Mouse (Mus musculus) liver, embryonic 11.5 days (tissue): ENCODE results near the gene A930018P22Rik. TPM values are rescaled to one million over a fixed set of nuclear protein-coding genes. Genes with fewer than 3 reads are reported as not detected.

ENCODE experiments used
- ATAC-seq: fragments of 200-750 bp; cut with Nextera tagmentation; replicated peaks from 2 replicates; pipeline ENCODE4 v1.8.0; 2017; ENCODE audit warnings: moderate number of reproducible peaks, mild to moderate bottlenecking, moderate TSS enrichment, moderate library complexity; ENCODE audit not compliant: low FRiP score
- DNase-seq: peaks from one replicate; pipeline ENCODE4 v3.0.0-alpha.2; 2017; ENCODE audit warnings: low spot score
- H3K27ac ChIP-seq: fragments of 300-500 bp; sonication (generic); 2 replicates; pipeline ENCODE4 v1.5.1; 2014; ENCODE audit warnings: mild to moderate bottlenecking, low read depth, low read length, control low read depth
- H3K27me3 ChIP-seq: fragments of 300-500 bp; sonication (generic); replicated peaks from 2 replicates; pipeline ENCODE4 v1.6.1; 2014; ENCODE audit warnings: low read length, mixed read lengths; ENCODE audit not compliant: control insufficient read depth, insufficient read depth
- H3K36me3 ChIP-seq: fragments of 300-500 bp; sonication (generic); 2 replicates; pipeline ENCODE4 v1.6.1; 2014; ENCODE audit warnings: mild to moderate bottlenecking, low read length, moderate library complexity, mixed read lengths; ENCODE audit not compliant: control insufficient read depth, insufficient read depth
- H3K4me1 ChIP-seq: fragments of 300-500 bp; sonication (generic); replicated peaks from 2 replicates; pipeline ENCODE4 v1.6.1; 2014; ENCODE audit warnings: low read length, mixed read lengths; ENCODE audit not compliant: control insufficient read depth, insufficient read depth
- H3K4me2 ChIP-seq: fragments of 300-500 bp; sonication (generic); 2 replicates; pipeline ENCODE4 v1.6.1; 2014; ENCODE audit warnings: mild to moderate bottlenecking, control low read depth, moderate library complexity
- H3K4me3 ChIP-seq: fragments of 300-500 bp; sonication (generic); 2 replicates; pipeline ENCODE4 v1.5.1; 2014; ENCODE audit warnings: low read depth, low read length, control low read depth
- H3K9ac ChIP-seq: fragments of 300-500 bp; sonication (generic); 2 replicates; pipeline ENCODE4 v1.6.1; 2014; ENCODE audit warnings: low read depth, low read length, control low read depth
- H3K9me3 ChIP-seq: fragments of 300-500 bp; sonication (generic); 2 replicates; pipeline ENCODE4 v1.6.1; 2016; ENCODE audit warnings: low read length, inconsistent platforms, mixed read lengths; ENCODE audit not compliant: control insufficient read depth
- WGBS: fragments of 180-500 bp; shearing (Covaris S2); extraction: QIAGEN DNeasy Blood & Tissue Kit; methylation state at CpG from one replicate; pipeline ENCODE4 v1.1.7; 2014; 5-methylcytosine and 5-hydroxymethylcytosine counted together
- polyA plus RNA-seq: library from polyadenylated mRNA; unstranded; fragments of >200 nt; fragmentation: Nextera tagmentation; extraction: Ambion mirVana; gene quantifications from 2 replicates; pipeline ENCODE4 v1.2.1, GENCODE M21; 2014

Gene A930018P22Rik
- polyA plus RNA-seq, 1 experiment from 2014 or later = not detected

DNA sequence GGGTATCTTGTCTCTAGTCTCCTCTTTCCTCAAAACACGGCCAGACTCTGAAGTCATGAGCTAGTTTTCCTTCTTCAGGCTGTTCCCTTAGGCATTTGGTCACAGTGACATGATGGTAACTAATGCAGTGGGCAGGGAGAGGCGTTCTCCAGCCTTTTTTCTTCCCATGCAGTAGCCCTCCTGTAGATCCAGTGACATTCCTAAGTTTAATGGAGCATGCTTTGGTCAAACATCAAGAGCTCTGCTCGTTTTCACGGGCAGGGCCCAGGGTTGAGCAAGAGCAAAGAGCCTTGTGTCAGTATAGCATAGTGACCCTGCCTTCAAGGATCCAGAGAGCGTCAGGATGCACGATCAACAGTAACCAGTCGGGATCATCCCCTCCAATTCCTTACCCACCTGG lies 40.8 kb downstream of the A930018P22Rik start:
- Histone ChIP-seq H3K9me3 (no peaks in the 10 kb centered on the region), H3K27me3 (no peaks in the 10 kb centered on the region), H3K27ac (no peak overlapping the region), H3K36me3 (no peaks in the 10 kb centered on the region), H3K4me1 (no peaks in the 10 kb centered on the region), H3K4me3 (no peak overlapping the region), H3K4me2 (no peak overlapping the region), H3K9ac (no peak overlapping the region)
- ATAC-seq (no peak), DNase-seq (no peak)
- 73% methylated on average over 7 of the region's 7 CpGs for WGBS

DNA sequence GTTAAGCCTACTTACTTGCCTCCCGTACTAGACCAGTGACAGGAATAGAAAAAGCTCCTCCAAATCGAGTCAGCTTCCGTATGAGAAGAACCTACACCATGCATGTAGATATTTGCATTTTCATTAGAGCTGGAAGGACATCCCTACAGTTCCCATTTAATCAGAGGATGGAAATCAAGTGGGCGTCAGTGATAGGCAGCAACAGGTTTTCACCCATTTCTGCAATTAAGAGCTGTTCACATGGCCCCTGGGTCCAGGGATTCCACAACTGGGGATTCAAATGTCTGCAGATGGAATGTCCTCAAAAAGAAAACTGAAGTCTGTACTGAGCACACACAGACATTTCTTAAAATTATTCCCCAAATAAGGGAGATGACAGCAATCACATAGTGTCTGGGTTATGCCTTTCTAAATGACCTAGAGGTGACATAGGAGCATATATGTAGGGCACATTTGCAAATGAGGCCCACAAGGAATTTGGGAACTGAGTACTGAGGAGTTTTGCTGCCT lies 41.5 kb downstream of the A930018P22Rik start:
- H3K36me3 ChIP-seq = no peaks in the 10 kb centered on the region
- H3K4me2 ChIP-seq = no peak overlapping the region
- no peak overlapping the region for H3K9ac ChIP-seq
- no peak overlapping the region for H3K4me3 ChIP-seq
- ATAC-seq (no peak), DNase-seq (no peak)
- H3K9me3 ChIP-seq = no peaks in the 10 kb centered on the region
- no peak overlapping the region for H3K27ac ChIP-seq
- H3K4me1 ChIP-seq = no peaks in the 10 kb centered on the region
- H3K27me3 ChIP-seq = peaks cover 2% of the 10 kb centered on the region; the same call in 1 of the 2 replicates
- 87% methylated on average over 4 of the region's 4 CpGs for WGBS

DNA sequence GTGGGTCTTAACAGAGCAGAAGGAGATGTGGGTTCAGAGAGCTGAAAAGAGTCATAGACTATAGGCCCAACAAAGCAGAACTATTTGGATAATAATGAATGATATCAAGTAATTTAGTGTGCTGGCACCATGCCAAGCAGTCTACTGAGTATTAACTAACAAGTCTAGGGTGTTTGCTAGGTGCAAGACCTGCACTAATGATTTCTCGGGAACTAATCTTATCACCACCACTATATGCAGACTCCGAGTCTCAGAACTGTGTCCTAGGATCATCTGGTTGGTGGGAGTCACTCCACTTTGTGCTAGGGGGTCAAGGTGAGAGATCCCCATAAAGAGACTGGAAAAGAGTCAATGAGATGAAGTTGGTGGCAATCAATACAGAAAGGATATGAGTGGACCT lies 43.1 kb downstream of the A930018P22Rik start:
- no peak for ATAC-seq
- DNase-seq = no peak

DNA sequence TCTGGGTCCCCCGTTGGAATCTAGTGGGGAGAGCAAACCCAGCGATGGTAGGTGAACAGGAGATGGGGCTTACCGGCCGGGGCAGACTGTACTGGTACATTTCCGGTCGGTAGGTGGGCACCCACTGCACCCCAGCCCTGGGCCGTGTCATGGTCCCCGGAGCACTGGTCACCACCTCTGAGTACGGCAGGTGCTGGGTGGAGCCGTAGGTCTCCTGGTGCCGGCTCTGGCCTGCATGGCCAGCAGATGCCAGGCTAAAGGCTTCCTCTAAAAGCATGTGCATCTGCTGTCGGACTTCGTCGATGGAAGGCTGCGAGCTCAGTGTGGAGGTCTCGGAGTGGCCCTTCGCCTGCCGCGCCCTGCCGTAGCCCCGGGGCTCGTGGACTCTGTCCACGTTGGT lies 45.2 kb downstream of the A930018P22Rik start:
- no peak overlapping the region for H3K27ac ChIP-seq
- H3K36me3 ChIP-seq = no peaks in the 10 kb centered on the region
- H3K27me3 ChIP-seq = peaks cover 9% of the 10 kb centered on the region; the same call in 1 of the 2 replicates
- H3K4me2 ChIP-seq = no peak overlapping the region
- DNase-seq (no peak), ATAC-seq (no peak)
- no peaks in the 10 kb centered on the region for H3K4me1 ChIP-seq
- no peak overlapping the region for H3K4me3 ChIP-seq
- 93% methylated on average over 23 of the region's 23 CpGs for WGBS
- no peak overlapping the region for H3K9ac ChIP-seq
- H3K9me3 ChIP-seq = no peaks in the 10 kb centered on the region

More for the DNA sequence above, 43.1 kb downstream of the A930018P22Rik start:
- Histone ChIP-seq H3K4me1 (no peaks in the 10 kb centered on the region), H3K27me3 (peaks cover 3% of the 10 kb centered on the region; the same call in 1 of the 2 replicates), H3K9me3 (no peaks in the 10 kb centered on the region), H3K4me3 (no peak overlapping the region), H3K36me3 (no peaks in the 10 kb centered on the region), H3K27ac (no peak overlapping the region), H3K4me2 (no peak overlapping the region), H3K9ac (no peak overlapping the region)
- 86% methylated on average over 2 of the region's 2 CpGs for WGBS

DNA sequence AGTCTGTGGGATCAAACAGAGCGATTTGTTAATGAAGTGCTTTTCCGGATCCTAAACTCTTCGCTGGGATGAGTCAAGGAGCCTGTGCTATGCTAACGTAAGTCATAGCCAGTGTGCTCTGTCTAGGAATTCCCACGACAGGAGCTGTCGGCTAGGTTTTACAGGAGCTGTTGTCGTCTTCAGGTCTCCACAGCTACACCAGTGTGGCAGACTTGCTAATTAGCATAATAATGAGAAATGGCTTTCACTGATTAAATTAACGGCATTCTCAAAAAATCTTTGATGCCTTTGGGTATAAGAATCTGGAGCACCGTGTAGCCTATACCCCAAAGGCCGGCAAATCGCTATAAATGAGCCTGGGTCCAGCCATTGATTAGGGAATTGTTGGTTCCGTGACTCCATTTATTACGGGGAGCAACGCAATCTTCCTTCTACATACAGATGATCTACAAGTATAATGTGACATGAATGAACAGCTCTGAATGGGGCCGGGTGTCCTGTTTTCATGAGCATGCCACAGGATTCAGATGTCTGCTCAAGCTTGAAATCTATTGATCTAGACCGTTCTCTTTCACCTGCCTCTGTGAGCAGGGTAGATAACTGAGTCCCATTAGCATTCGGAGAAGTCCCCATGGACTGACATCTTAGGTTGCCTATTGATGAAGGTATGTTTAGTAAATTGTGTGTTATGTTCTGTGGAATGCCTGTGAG lies 45.8 kb downstream of the A930018P22Rik start:
- Histone ChIP-seq H3K27ac (no peak overlapping the region), H3K4me2 (no peak overlapping the region), H3K36me3 (no peaks in the 10 kb centered on the region), H3K9ac (no peak overlapping the region), H3K27me3 (peaks cover 9% of the 10 kb centered on the region; the same call in 1 of the 2 replicates), H3K4me3 (no peak overlapping the region), H3K9me3 (no peaks in the 10 kb centered on the region), H3K4me1 (no peaks in the 10 kb centered on the region)
- DNase-seq (no peak), ATAC-seq (no peak)
- 88% methylated on average over 17 of the region's 17 CpGs for WGBS

DNA sequence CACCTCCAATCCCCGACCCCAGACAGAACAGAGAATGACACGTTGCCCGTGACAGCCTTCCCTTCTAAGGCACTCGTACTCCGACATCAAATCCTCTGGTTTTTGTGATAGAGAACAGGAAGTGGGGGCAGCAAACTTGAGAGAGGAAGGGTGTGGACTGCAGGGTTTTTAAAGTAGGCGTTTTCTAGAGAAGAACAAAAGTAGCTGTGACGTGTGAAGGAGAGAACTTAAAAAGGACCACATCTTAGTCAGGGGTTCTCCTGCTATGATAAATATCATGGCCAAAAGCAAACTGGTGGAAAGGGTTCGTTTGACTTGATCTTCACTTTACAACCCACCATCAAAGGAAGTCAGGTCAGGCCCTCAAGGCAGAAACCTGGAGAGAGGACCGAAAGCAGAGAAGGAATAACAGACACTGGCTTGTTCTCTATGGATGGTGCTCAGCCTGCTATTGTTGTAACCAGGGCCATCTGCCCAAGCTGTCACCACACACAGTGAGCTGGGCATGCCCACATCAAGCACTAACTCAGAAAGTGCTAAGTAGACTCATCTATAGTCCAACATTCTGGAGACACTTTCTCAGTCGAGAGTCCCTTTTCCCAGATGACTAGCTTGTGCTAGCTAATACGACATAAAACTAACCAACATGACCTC lies 50.3 kb downstream of the A930018P22Rik start:
- 42% methylated on average over 11 of the region's 11 CpGs for WGBS
- no peak overlapping the region for H3K4me2 ChIP-seq
- no peaks in the 10 kb centered on the region for H3K9me3 ChIP-seq
- ATAC-seq (no peak), DNase-seq (no peak)
- no peak overlapping the region for H3K27ac ChIP-seq
- no peaks in the 10 kb centered on the region for H3K36me3 ChIP-seq
- H3K4me1 ChIP-seq = peaks cover 9% of the 10 kb centered on the region
- no peak overlapping the region for H3K4me3 ChIP-seq
- no peak overlapping the region for H3K9ac ChIP-seq
- peaks cover 13% of the 10 kb centered on the region for H3K27me3 ChIP-seq

DNA sequence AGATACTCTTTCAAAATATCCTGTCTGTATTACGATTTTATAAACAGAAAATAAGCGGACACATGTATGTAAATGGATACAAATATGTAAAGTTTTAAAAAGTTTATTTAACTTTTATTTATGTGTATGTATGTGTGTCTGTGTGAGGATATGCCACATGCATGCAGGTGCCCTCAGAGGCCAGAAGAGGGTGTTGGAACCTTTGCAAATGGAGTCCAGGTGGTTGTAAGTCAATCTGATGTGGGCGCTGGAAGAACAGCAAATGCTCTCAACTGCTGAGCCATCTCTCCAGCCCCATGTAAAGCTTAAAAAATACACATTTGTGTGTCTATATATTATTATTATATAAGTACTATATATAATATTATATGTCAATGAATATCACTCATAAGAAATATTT lies 50.9 kb downstream of the A930018P22Rik start:
- Histone ChIP-seq H3K9ac (no peak overlapping the region), H3K4me2 (no peak overlapping the region), H3K27me3 (peaks cover 13% of the 10 kb centered on the region), H3K27ac (no peak overlapping the region), H3K36me3 (no peaks in the 10 kb centered on the region), H3K4me1 (peaks cover 10% of the 10 kb centered on the region), H3K4me3 (no peak overlapping the region), H3K9me3 (no peaks in the 10 kb centered on the region)
- WGBS = 84% methylated on average over 3 of the region's 3 CpGs
- ATAC-seq = no peak
- no peak for DNase-seq
